Mouse (Mus musculus): Measurements from ENCODE around the gene Plxnd1. TPM values are rescaled to one million over a fixed set of nuclear protein-coding genes. Genes with fewer than 3 reads are reported as not detected.
A peak's percentile ranks its signal among the peaks of the same experiment; 100 is the strongest.

The Plxnd1 gene
- 56.5 and 73.7 TPM in 2 replicates for polyA plus RNA-seq (2012; rRNA removed)

DNA sequence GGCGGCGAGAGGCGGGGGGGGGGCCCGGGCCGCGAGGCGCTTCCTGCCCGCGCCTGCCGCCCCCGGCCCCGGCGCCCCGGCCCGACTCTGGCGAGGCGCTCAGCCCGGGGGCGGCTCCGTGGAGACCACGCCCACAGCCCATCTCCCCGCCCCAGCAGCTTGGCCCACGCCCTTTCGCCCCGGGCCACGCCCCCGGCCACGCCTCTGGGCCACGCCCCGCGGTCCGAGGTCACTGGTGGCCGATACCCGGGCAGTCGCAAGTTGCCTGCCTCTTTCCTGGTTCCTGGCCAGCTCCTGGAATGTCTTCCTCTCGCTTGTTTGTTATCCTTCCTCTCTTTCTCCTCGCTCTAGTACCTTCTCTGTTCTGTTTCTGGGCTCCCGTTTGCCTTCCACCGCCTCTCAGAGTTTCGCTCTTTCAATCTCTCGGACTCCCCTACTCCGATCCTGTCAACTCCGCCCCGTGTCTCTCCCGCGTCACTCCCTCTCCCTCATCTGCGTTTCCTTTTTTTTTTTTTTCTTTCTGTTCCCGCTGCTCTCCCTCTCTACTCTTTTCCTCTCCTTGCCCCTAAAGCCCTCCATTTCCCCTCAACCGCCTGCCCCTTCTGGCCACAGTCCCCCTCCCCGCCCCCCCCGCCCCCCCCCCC, at the start of gene Plxnd1:
Gene Plxnd1 (minus strand): TSS at position 129 of the 644 bp plus-strand sequence.
- DNase-seq (ENCODE audit: extremely low spot score in 1 of 2, low spot score in 1 of 2): peak in 1 of 2 experiments; percentile 82

DNA sequence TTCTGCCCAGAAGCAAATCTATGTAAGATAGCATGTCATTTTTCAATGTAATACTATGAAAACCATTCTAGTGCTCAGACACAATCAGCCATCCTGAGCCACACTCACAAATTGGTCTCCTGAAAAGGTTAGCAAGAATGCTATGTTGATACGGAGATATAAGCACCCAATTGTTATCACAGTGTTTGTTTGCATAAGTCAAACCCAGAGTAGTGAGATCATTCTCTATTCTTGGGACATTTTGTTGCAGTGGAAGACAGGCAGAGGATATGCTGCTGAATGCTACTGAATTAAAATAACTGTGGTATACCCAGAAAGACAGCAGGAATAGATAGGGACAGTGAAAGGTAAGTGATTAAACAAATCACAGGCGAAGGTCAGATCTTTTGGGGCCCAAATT, 49.2 kb upstream of the Plxnd1 start:
- DNase-seq (ENCODE audit: extremely low spot score in 1 of 2, low spot score in 1 of 2): no peak

DNA sequence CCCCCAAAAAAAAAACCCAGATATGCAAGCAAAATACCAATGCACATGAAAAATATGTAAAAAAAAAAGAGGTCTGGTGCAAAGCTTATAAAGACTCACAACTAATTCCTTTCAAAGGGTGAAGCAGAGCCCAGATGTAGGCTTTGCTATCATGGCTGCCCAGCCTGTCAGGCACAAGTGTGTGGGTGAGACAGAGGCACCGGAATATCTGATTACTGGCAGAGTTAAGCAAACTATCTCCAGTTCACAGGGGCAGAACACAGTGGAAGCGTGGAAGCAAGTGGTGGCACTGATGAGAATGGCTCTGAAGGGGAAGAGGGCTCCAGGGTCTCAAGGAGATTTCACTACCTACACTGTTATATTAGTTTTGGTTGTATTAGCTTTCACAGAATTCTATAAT, 43.4 kb upstream of the Plxnd1 start:
- DNase-seq (ENCODE audit: extremely low spot score in 1 of 2, low spot score in 1 of 2): no peak

DNA sequence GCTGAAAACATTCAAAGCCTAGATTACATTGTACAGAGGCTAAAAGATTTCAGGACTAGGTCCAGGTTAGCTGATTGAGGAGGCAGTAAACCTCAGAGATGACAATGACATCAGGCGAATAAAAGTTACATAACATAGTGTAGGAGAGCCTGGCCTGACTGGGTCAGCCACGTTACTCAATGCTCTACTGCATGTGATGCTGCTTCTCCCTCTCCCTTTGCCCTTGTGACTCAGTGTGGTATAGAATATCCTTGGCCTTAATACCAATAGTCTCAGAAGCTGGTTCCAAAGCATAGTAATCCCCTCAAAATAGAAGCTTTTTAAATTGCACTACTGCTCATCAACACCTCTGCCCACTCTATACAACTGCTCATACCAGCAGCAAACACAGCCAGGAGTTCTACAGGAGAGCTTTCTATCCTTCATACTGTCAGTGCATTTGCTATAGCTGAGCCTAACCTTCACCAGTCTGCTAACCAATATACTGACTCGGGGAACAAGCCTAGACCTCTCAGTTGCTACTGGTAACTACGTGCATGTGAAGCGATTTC, 42.6 kb upstream of the Plxnd1 start:
- DNase-seq (ENCODE audit: extremely low spot score in 1 of 2, low spot score in 1 of 2): peak in 1 of 2 experiments; percentile 39

DNA sequence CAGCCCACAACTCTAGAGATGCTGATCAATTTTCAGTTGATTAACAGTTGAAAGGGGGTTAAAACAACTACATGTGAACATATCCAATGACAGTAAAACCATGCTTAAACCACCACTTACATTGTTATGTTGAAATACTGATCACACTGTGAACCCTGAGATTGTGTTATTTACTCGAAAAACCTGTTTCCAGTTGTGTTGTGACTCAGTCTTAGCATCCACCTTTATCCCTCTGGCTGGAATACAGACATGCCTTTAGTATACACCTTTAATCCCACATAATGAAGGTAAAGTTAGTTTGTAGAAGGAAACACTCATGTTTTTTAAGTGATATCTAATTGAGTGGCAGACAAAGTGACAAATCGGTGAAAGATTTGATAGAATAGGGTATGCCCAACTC, 41.8 kb upstream of the Plxnd1 start:
- DNase-seq (ENCODE audit: extremely low spot score in 1 of 2, low spot score in 1 of 2): no peak

DNA sequence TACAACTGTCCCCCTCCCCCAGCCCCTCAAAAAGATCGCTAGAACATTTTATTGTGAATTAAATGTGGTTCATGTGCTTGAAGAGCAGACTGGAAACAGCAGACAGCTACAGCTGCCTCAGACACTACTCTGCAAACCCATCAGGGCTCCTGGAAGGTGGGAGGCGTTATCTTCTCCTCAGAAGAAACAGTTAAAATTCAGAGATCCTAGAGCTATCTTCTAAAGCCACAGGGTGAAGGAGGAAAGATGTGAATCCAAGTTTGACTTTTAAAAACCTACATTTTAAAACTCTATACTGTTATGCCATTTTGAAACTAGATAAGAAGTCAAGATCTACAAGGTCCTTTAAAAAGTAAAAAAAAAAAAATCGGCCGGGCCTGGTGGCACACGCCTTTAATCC, 36.2 kb upstream of the Plxnd1 start:
- no peak for DNase-seq (ENCODE audit: extremely low spot score in 1 of 2, low spot score in 1 of 2)

DNA sequence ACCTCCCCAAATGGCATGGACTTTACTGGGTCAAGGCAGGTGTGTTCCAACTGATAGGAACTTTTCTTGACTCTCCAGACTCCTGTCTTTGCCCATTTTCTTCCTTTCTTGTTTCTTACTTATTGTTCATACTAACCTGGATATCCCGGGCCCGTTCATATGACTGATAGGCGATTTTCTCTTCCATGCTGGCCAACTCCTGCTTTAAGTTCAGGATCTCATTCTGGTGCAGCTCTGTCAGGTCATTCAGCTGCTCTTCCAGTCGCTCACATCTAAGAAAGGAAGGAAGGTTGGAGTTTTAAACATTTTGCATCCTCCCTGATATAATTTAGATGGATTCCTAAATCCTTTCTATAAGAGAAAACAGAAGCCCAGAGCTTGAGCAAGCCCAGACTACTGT, 29.9 kb upstream of the Plxnd1 start:
- no peak for DNase-seq (ENCODE audit: extremely low spot score in 1 of 2, low spot score in 1 of 2)

DNA sequence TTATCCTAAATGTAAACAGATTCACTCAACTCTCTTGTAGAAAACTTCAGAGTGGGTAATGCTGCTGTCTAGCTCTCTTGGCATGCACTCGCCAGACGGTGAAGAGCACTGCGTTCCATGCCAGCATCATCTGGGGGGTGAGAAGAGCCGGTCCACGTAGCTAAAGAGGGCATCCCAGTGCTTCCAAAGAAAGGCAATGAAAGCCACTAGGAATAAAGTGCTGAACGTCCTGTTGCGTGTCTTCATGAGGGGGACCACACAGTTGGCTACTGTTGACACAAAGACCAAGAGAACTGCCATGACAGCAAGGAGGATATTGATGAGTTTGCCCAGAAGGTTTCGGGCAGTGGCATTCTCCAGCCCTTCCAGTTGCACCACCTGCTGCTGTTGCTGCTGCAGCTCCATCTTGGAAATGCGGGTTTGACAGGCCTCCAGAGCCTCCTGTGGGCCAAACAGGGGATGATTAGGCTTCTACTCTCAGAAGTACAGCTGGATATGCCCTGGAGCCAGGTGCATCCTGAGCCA, 27.2 kb upstream of the Plxnd1 start:
- DNase-seq (ENCODE audit: extremely low spot score in 1 of 2, low spot score in 1 of 2): no peak

DNA sequence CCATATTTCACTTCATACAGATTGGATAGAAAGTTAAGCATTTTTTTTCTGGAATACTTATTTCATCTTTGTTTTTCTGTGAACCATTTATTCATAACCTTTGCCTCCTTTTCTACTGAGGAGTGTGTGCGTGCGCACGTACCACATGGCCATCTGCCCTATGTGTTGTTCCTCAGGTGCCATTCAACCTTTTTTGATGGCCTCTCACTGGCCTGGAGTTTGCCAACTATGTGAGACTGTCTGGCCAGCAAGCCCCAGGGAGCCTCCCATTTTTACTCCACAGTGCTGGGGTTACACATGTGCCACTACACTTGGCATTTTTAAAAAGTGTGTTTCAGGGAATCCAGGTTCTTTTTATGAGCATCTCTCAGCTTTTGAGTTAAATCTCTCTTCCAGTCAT, 21.1 kb upstream of the Plxnd1 start:
- no peak for DNase-seq (ENCODE audit: extremely low spot score in 1 of 2, low spot score in 1 of 2)

DNA sequence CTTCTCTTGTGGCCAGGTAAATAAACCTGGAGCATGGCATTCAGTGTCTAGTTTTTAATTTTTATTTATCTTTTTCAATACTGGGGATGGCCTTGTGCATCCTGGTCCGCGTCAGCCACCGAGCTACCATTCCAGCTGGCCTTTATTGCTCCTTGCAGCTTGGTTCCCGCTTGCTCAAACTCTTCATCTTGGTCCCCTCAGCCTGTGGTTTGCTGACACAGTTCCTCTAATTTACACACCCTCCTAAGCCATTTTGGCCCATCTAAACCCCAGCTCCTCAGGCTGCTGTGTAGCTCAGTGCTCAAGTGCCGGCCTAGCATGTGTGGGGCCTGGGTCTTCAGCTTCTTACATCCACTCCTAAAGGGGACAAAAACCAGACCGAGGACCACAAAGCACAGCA, 19.3 kb upstream of the Plxnd1 start:
- no peak for DNase-seq (ENCODE audit: extremely low spot score in 1 of 2, low spot score in 1 of 2)

DNA sequence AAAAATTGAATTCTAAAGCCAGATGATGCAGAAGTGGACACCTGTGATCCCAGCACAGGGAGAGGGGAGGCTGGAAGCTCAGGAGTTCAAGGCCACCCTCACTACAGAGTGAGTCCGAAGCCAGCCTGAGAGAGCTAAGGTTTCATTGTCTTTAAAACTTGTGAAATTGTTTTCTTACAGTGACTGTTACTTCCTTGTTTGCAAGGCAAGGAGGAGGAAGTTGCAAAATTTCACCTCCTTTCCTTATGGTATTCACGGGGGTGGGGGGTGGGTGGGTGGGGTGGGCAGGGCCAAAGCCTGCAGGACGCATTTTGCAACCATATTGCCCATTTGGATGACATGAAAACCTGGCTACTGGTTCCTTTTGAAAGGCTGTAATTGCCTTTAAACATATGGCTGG, 18.9 kb upstream of the Plxnd1 start:
- DNase-seq (ENCODE audit: extremely low spot score in 1 of 2, low spot score in 1 of 2): no peak

DNA sequence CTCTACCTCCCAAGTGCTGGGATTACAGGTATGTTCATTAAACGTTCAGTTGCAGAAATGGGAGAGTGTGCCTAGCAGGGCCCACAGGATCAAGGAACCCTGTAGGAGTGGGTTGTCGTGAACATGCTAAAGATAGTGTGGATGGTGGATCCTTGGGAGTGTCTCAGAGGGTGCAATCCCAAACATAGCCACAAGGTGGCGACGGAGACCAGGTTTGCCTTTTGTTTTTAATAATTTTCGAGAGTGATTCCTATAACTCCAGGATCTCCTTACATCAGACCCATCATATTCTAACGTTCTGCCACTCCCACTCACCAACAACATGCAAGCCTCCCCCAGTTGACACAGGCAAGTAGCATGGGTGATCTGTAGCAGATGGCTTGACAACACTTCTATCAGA, 15.7 kb upstream of the Plxnd1 start:
- DNase-seq (ENCODE audit: extremely low spot score in 1 of 2, low spot score in 1 of 2): peak in 1 of 2 experiments; percentile 96

DNA sequence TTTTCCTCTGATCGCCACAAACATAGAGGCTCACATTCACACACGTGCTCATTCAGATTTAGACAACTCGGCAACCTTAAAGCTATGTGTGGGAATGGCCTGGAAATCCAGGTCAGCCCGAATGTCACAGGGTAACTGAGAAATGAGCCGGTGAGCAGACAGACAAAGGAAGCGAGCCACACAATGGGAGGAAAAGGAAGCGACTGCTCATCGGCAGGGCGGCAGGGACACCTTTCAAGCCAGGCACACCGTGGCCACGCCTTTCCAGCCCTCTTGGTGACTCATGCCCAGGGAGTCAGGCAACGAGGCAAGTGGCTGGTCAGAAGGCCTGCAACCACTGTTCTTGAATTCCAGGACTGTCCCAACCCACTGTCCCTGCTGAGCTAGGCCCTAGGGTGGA, 14.6 kb upstream of the Plxnd1 start:
- DNase-seq (ENCODE audit: extremely low spot score in 1 of 2, low spot score in 1 of 2): no peak

DNA sequence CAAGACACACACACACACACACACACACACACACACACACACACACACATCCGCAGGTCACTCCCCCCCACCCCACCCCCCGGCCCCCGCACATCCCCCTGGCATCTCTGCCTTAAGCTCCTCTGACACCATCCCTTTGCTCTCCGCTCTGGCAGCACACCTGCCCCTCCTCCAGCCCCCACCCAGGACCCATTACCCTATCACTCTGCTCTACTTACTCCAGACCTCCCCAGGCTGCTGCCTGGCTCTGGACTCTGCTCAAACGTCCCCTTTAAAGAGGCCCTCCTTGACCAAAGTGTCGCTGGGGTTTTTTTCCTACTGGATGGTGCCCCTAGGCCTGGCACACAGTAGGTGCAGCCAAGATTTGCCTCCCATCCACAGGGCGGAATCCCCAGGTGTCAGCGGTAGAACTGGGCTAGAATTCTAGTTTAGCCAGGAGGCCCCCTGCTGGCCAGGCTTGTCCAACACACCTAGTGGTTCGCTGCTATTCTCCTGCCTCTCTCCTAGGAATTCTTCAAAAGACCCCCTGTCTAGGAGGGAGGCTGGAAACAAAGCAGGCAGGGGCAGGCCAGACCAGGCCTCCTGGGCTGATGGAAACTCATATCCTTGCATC, 12.9 kb upstream of the Plxnd1 start:
- DNase-seq (ENCODE audit: extremely low spot score in 1 of 2, low spot score in 1 of 2): peak in 1 of 2 experiments; percentile 78

DNA sequence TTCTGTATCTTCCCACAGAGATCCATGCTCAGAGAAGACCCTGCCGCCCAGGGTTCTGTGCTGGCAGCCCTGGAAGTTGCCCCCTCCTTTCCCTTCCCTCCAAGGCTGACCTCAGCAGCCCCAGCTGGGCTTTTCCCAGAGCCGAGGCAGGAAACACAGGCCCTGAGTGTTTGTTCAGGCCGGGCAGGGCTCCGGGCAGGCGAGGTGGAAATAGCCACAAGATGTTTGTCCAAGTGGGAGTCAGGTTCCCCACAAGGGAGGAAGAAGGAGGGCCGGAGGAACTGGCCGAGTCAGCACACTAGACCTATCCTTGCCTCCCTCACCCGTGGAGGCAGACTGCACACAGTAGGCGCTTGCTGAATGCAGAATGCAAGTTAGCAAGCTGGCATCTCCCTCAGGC, 11.9 kb upstream of the Plxnd1 start:
- DNase-seq (ENCODE audit: extremely low spot score in 1 of 2, low spot score in 1 of 2): no peak

DNA sequence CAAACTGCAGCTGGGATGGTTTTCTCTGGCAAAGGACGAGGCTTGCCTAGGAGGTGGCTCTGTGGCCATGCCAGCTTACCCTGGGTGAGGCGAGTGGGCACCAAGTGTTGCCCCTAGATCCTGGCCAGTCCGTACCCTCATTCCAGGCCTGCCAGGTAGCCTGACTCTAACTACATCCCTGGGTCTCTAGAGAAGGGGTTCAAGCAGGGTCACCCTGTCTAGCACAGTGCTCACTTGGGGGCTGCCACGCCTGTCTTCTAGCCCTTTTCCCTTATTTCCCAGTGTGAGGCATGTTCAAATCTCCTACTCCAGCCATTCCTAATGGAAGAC, 11.1 kb upstream of the Plxnd1 start:
- DNase-seq (ENCODE audit: extremely low spot score in 1 of 2, low spot score in 1 of 2): no peak

DNA sequence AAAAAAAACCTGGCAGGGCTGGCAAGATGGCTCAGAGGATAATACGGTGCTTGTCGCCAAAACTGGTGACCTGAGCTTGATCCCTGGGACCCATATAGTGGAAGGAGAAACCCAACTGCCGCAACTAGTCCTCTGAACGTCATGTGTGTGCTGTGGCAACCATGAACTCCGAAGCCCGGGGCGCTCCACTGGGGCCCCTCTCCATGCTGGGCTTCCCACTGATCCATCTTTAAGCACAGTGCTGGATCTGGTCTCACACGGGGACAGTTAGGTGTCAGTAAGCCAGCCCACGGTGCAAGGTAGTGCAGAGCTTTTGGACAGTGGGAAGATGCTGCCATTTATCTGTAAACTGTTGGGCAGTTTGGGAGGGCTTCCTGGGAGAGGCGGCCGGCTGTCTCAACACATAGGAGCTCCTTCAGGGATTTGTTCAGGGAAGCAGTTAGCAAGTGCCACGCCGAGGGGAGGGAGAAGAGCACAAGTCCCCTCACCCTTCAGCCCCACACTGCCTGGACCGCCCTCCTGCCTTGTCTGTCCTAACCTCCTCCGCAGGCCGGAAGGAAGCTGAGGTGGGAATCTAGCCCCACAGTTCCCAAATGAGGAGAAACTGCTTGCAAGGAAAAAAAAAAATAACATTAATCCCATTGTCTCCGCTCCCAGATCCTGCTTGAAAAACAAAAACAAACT, 10.6 kb upstream of the Plxnd1 start:
- DNase-seq (ENCODE audit: extremely low spot score in 1 of 2, low spot score in 1 of 2): no peak

DNA sequence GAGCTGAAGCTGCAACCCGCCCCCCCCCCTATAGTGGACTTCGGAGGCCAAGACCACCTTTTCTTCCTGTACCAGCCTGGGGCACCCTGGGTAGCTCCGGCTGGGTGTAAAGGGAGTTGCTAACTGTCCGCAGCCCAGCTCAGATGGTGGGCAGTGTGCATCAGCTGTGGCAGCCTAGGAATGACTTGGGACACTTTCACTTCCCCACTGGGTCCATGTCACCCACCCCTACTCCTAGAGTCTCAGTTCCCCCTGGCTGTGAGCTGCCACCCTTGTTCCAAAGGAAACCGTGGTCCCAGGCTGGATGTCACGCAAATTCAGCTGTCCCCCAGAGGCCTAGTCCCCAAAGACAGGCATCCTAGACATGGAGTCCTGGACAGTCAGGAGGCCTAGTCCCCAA, 9.9 kb upstream of the Plxnd1 start:
- no peak for DNase-seq (ENCODE audit: extremely low spot score in 1 of 2, low spot score in 1 of 2)

DNA sequence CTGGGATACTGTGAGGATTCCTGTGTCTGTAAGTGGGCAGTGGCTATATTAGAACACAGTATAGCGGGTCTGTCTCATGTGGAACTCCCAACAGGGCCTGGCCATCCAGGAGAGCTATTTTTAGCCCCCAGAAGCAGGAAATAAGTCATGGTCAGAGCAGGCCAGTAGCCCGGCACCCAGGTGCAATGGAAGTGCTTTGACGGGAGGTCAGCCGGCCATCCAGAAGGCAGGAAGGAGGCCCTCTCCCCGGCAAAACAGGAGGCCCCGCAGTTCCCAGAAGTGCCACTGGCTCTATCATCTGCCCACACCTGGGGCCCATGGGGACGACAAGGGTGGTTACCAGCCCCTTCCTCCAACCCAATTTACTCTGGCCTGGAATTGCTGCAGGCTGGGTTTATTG, 9.3 kb upstream of the Plxnd1 start:
- DNase-seq (ENCODE audit: extremely low spot score in 1 of 2, low spot score in 1 of 2): no peak

DNA sequence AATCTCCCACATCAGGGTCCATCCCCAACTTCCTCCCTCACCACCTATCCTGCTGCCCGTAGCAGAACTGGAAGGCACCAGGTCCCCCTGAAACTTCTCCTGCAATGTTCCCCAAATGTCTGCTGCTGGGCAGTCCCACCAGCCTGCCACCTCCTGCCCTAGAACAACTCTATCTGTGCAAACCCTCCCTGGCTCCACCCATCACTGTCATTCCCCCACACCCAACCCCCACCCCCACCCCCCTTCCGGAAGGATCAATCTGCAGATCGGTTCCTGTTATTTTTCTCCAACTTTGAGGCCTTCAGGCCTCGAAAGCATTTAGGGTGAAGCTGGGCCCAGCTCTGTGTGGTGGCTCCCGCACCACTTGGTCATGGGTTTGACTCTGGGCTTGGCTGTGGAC, 8.7 kb upstream of the Plxnd1 start:
- no peak for DNase-seq (ENCODE audit: extremely low spot score in 1 of 2, low spot score in 1 of 2)

DNA sequence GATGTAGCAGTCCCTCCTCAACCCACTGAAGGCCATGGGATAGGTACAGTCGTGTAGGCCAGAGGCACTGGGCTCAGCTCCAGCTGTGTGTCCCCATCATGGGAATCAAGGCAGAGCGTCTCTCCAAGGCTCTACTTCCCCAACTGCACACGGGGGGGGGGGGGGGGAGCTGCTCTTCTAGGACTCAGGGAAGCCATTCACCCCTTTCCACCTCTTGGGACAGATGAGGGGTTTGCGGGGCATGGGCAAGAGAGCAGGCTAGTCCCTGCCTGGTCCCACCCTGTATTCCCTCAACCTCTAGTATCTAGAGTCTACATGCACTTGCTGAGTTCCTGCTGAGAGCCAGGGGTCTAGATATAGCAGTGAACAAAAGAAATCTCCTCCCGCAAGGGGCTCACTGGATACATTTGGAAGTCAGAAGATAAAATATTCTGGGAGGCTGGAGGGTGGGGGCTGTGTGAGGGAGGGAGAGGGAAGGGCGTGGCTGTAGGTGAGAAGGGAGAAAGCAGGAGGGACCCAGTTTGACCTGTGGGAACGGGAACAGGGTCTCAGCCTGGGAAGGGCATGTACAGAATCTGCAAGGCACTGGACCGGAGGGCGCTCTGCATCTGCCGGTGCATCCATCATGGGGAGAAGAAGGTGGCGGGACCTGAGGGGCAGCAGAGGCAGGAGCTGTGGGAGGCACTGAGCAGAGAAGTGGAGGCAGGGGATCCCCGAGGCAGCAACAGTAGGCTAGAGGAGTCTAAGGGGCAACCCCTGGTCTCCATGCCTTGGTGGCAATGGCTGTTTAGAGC, 7.7 kb upstream of the Plxnd1 start:
- DNase-seq (ENCODE audit: extremely low spot score in 1 of 2, low spot score in 1 of 2): no peak
